Mouse (Mus musculus): ENCODE measurements around the gene Acox2.

- TF ChIP-seq POLR2A (IDR thresholded peaks at IDR 0.05; ENCODE audit: low read depth, low read length) = no peak
- no peak for TF ChIP-seq CTCF (IDR thresholded peaks at IDR 0.05; ENCODE audit: borderline replicate concordance, insufficient read depth, low read length)
Observed at GRCm38 (mm10) chr14:8192727-8193126, 66.4 kb downstream of the Acox2 start.

Data from embryonic fibroblast, embryonic 13.5 days (primary cell).